Mouse (Mus musculus) ES-Bruce4 (cell line): ENCODE data around the gene Tsga10.

Experiments
- CTCF ChIP-seq: IDR thresholded peaks from one replicate; pipeline ENCODE4 v1.8.1; 2011; ENCODE audit warnings: low read depth, low read length
- POLR2A ChIP-seq: IDR thresholded peaks from one replicate; pipeline ENCODE4 v1.8.1; 2011; ENCODE audit warnings: low read length; ENCODE audit not compliant: insufficient read depth

GRCm38 (mm10) chr1:37729353-37729752, 136.9 kb downstream of the Tsga10 start:
- TF ChIP-seq CTCF = no peak
- TF ChIP-seq POLR2A = no peak
